In genomic region chr7:110097106-110097793, GRCm38 (mm10) we compare ENCODE assay signal across 15 mouse cellular contexts. TPM values are rescaled to one million over a fixed set of nuclear protein-coding genes. Genes with fewer than 3 reads are reported as not detected.
DNase-seq lines count a peak whose midpoint lies in the region; ATAC-seq lines count a peak whose summit lies in the region.
"Had no signal": no experiment of that assay in that cellular context is flagged by ENCODE, and none has a peak within 500 bp of the region (broad histone marks: within the 10 kb centered on the region; RNA-seq: fewer than 3 reads in every experiment).

No protein-coding gene starts in this region.

- 50% methylated on average over 7 of the region's 7 CpGs for WGBS in heart, embryonic 16.5 days
- 53% methylated on average over 7 of the region's 7 CpGs for WGBS in heart, embryonic 11.5 days (ENCODE audit: insufficient replicate concordance)
- WGBS in intestine, embryonic 14.5 days = 40% methylated on average over 7 of the region's 7 CpGs
- WGBS in macrophage (ENCODE audit: missing documents) = 69% methylated on average over 7 of the region's 7 CpGs
- WGBS in midbrain, embryonic 10.5 days = 77% methylated on average over 7 of the region's 7 CpGs

- ATAC-seq in heart, embryonic 16.5 days (replicated peaks; ENCODE audit: extremely low read depth, insufficient read depth, low FRiP score) = no peak
- no peak for ATAC-seq in heart, embryonic 11.5 days (replicated peaks; ENCODE audit: insufficient number of reproducible peaks, low FRiP score, low TSS enrichment)
- peak; percentile 61 for ATAC-seq in intestine, embryonic 14.5 days (replicated peaks; ENCODE audit: low FRiP score, low TSS enrichment, low read depth)
- ATAC-seq: forebrain, embryonic 16.5 days; hindbrain, postnatal 0 days had no signal

- no peak overlapping the region for H3K4me2 ChIP-seq in heart, embryonic 16.5 days (ENCODE audit: low read depth, low read length)
- no peak overlapping the region; the same call in 1 of the 2 replicates for H3K4me2 ChIP-seq in heart, embryonic 11.5 days
- no peak overlapping the region for H3K4me2 ChIP-seq in intestine, embryonic 14.5 days (ENCODE audit: low read length)
- H3K4me2 ChIP-seq: embryonic facial prominence, embryonic 13.5 days had no signal

- no peaks in the 10 kb centered on the region for H3K9me3 ChIP-seq in heart, embryonic 16.5 days (replicated peaks; ENCODE audit: control insufficient read depth, low read length)
- H3K9me3 ChIP-seq in heart, embryonic 11.5 days (replicated peaks; ENCODE audit: control insufficient read depth, low read length) = no peaks in the 10 kb centered on the region
- H3K9me3 ChIP-seq in intestine, embryonic 14.5 days (ENCODE audit: control insufficient read depth, low read length) = no peaks in the 10 kb centered on the region
- no peaks in the 10 kb centered on the region for H3K9me3 ChIP-seq in midbrain, embryonic 10.5 days (replicated peaks)
- H3K9me3 ChIP-seq: embryonic facial prominence, embryonic 13.5 days had no signal

- no peaks in the 10 kb centered on the region for H3K79me2 ChIP-seq in macrophage (ENCODE audit: inconsistent target)

- DNase-seq in intestine, embryonic 14.5 days (ENCODE audit: low spot score) = peak; percentile 58
- DNase-seq in kidney, postnatal 10 days = peak; percentile 43
- no peak for DNase-seq in Muller cell, postnatal 12 days (ENCODE audit: inconsistent ontology term)
- DNase-seq in midbrain, embryonic 10.5 days (ENCODE audit: low spot score) = no peak
- no peak for DNase-seq in frontal cortex, postnatal 36 days (ENCODE audit: low spot score in 2 of 2)
- DNase-seq: cerebellum, adult 9-11 months; spleen, adult 18-20 months had no signal

- no peaks in the 10 kb centered on the region for H3K27me3 ChIP-seq in heart, embryonic 16.5 days (ENCODE audit: control insufficient read depth, insufficient read depth, low read length)
- no peaks in the 10 kb centered on the region for H3K27me3 ChIP-seq in heart, embryonic 11.5 days (ENCODE audit: control insufficient read depth, insufficient read depth, low read length)
- no peaks in the 10 kb centered on the region for H3K27me3 ChIP-seq in intestine, embryonic 14.5 days (replicated peaks; ENCODE audit: control insufficient read depth, insufficient read depth, low read length)
- H3K27me3 ChIP-seq in midbrain, embryonic 10.5 days (ENCODE audit: low read depth, poor library complexity, severe bottlenecking) = no peaks in the 10 kb centered on the region
- H3K27me3 ChIP-seq: embryonic facial prominence, embryonic 13.5 days had no signal

- no peaks in the 10 kb centered on the region for H3K4me1 ChIP-seq in heart, embryonic 16.5 days (ENCODE audit: control insufficient read depth, insufficient read depth, low read length)
- H3K4me1 ChIP-seq in heart, embryonic 11.5 days (ENCODE audit: control insufficient read depth, insufficient read depth, low read length) = peaks cover 8% of the 10 kb centered on the region; the same call in 1 of the 2 replicates
- peaks cover 3% of the 10 kb centered on the region; the same call in 1 of the 2 replicates for H3K4me1 ChIP-seq in intestine, embryonic 14.5 days (replicated peaks; ENCODE audit: control insufficient read depth, insufficient read depth, low read length)
- peaks cover 2% of the 10 kb centered on the region; the same call in 1 of the 2 replicates for H3K4me1 ChIP-seq in midbrain, embryonic 10.5 days
- H3K4me1 ChIP-seq: embryonic facial prominence, embryonic 13.5 days had no signal

- no peak overlapping the region for H3K4me3 ChIP-seq in heart, embryonic 16.5 days (ENCODE audit: low read length)
- H3K4me3 ChIP-seq in heart, embryonic 11.5 days (ENCODE audit: low read depth, low read length) = no peak overlapping the region
- no peak overlapping the region for H3K4me3 ChIP-seq in intestine, embryonic 14.5 days (ENCODE audit: low read depth, low read length)
- H3K4me3 ChIP-seq in macrophage (ENCODE audit: inconsistent target) = no peak overlapping the region
- H3K4me3 ChIP-seq in midbrain, embryonic 10.5 days = no peak overlapping the region
- H3K4me3 ChIP-seq: embryonic facial prominence, embryonic 13.5 days; left cerebral cortex, adult 2 months; myocyte had no signal

- H3K9ac ChIP-seq in heart, embryonic 16.5 days (ENCODE audit: low read length) = no peak overlapping the region
- no peak overlapping the region for H3K9ac ChIP-seq in heart, embryonic 11.5 days (ENCODE audit: low read depth, low read length)
- no peak overlapping the region for H3K9ac ChIP-seq in intestine, embryonic 14.5 days (ENCODE audit: low read length)
- H3K9ac ChIP-seq: embryonic facial prominence, embryonic 13.5 days had no signal

- peak overlapping the region; percentile 4; the same call in 1 of the 2 replicates for H3K27ac ChIP-seq in heart, embryonic 16.5 days (ENCODE audit: low read length)
- no peak overlapping the region for H3K27ac ChIP-seq in heart, embryonic 11.5 days (ENCODE audit: low read depth, low read length)
- H3K27ac ChIP-seq in intestine, embryonic 14.5 days (ENCODE audit: low read depth) = peak overlapping the region; percentile 7; the same call in 1 of the 2 replicates
- H3K27ac ChIP-seq in macrophage = peak overlapping the region; percentile 57
- no peak overlapping the region for H3K27ac ChIP-seq in midbrain, embryonic 10.5 days (replicated peaks)
- H3K27ac ChIP-seq: embryonic facial prominence, embryonic 13.5 days; hindbrain, postnatal 0 days; left cerebral cortex, adult 2 months had no signal

- H3K36me3 ChIP-seq in heart, embryonic 16.5 days (ENCODE audit: control insufficient read depth, insufficient read depth) = peaks cover 34% of the 10 kb centered on the region
- H3K36me3 ChIP-seq in heart, embryonic 11.5 days (ENCODE audit: control insufficient read depth, insufficient read depth, low read length) = peaks cover 16% of the 10 kb centered on the region
- peaks cover 41% of the 10 kb centered on the region for H3K36me3 ChIP-seq in intestine, embryonic 14.5 days (ENCODE audit: control insufficient read depth, insufficient read depth, low read length)
- H3K36me3 ChIP-seq in macrophage (ENCODE audit: inconsistent target) = peaks cover 31% of the 10 kb centered on the region
- H3K36me3 ChIP-seq in midbrain, embryonic 10.5 days = peaks cover 63% of the 10 kb centered on the region

RNA-seq across cellular contexts. Expression of gene Wee1, which starts 24.6 kb away (rescaled TPM):
- polyA plus RNA-seq in heart, embryonic 16.5 days (2015; fragmentation: Nextera tagmentation; extraction: Ambion mirVana) = 20.8 and 20.9 TPM in 2 replicates
- 25.0 and 25.9 TPM in 2 replicates for polyA plus RNA-seq in heart, embryonic 11.5 days (2014; fragmentation: Nextera tagmentation; extraction: Ambion mirVana)
- polyA plus RNA-seq in intestine, embryonic 14.5 days (2014; fragmentation: Nextera tagmentation; extraction: Ambion mirVana) = 40.2 and 41.8 TPM in 2 replicates
- 1 to 10 TPM in 25 of 26 experiments, under 1 TPM in 1; 0.83 to 9.7 (median 3.1) TPM for total RNA-seq in macrophage (2018; cell fraction: chromatin; rRNA removed)
- total RNA-seq in macrophage (2018; cell fraction: cytosol; rRNA removed) = 10 to 100 TPM in 5 of 26 experiments, 1 to 10 TPM in 21; 3.3 to 13.9 (median 7.7) TPM
- total RNA-seq in macrophage (2018; cell fraction: nucleus; rRNA removed) = 10 to 100 TPM in 3 of 26 experiments, 1 to 10 TPM in 23; 3.3 to 20.2 (median 5.0) TPM
- polyA plus RNA-seq in macrophage (2018) = 6.0 to 21.4 TPM (median 10.7 TPM) in 3 replicates
- 28.7 and 28.9 TPM in 2 replicates for polyA plus RNA-seq in midbrain, embryonic 10.5 days (2016; fragmentation: Nextera tagmentation; extraction: Ambion mirVana)

RNA-seq across cellular contexts. Expression of gene Zfp143, which starts 36.2 kb away (rescaled TPM):
- polyA plus RNA-seq in heart, embryonic 16.5 days (2015; fragmentation: Nextera tagmentation; extraction: Ambion mirVana) = 14.1 and 15.8 TPM in 2 replicates
- polyA plus RNA-seq in heart, embryonic 11.5 days (2014; fragmentation: Nextera tagmentation; extraction: Ambion mirVana) = 17.9 and 18.5 TPM in 2 replicates
- 18.6 and 20.1 TPM in 2 replicates for polyA plus RNA-seq in intestine, embryonic 14.5 days (2014; fragmentation: Nextera tagmentation; extraction: Ambion mirVana)
- total RNA-seq in macrophage (2018; cell fraction: chromatin; rRNA removed) = 10 to 100 TPM in 24 of 26 experiments, 1 to 10 TPM in 2; 4.6 to 27.2 (median 20.6) TPM
- 10 to 100 TPM in 20 of 26 experiments, 1 to 10 TPM in 6; 6.5 to 14.9 (median 11.1) TPM for total RNA-seq in macrophage (2018; cell fraction: cytosol; rRNA removed)
- 10 to 100 TPM in 22 of 26 experiments, 1 to 10 TPM in 4; 7.5 to 25.9 (median 17.0) TPM for total RNA-seq in macrophage (2018; cell fraction: nucleus; rRNA removed)
- polyA plus RNA-seq in macrophage (2018) = 9.7 to 17.2 TPM (median 11.3 TPM) in 3 replicates
- 26.9 and 31.0 TPM in 2 replicates for polyA plus RNA-seq in midbrain, embryonic 10.5 days (2016; fragmentation: Nextera tagmentation; extraction: Ambion mirVana)

Comparison
In these comparisons a context has a peak if more than half of its experiments do, and no peak if none do; other contexts are left out.
1. H3K27ac ChIP-seq: peak in heart, embryonic 16.5 days (single experiment), intestine, embryonic 14.5 days (single experiment) and macrophage (single experiment); none in heart, embryonic 11.5 days (single experiment) and midbrain, embryonic 10.5 days (single experiment).
2. DNase-seq: peak in intestine, embryonic 14.5 days (single experiment) and kidney, postnatal 10 days (single experiment); none in Muller cell, postnatal 12 days (single experiment), midbrain, embryonic 10.5 days (single experiment) and frontal cortex, postnatal 36 days (0 of 2).